Mouse (Mus musculus) urinary bladder, postnatal 14 days (tissue): ENCODE data around the gene Nanos1.

Experiments used
- DNase-seq: peaks from one replicate; pipeline ENCODE4 v3.0.0; 2021; ENCODE audit warnings: low spot score

The Nanos1 gene

GRCm38 (mm10) chr19:60755438-60756191 is at the start of gene Nanos1:
Gene Nanos1, plus strand, starts transcription at chr19:60755987.
- peak; percentile 89 for DNase-seq

DNA sequence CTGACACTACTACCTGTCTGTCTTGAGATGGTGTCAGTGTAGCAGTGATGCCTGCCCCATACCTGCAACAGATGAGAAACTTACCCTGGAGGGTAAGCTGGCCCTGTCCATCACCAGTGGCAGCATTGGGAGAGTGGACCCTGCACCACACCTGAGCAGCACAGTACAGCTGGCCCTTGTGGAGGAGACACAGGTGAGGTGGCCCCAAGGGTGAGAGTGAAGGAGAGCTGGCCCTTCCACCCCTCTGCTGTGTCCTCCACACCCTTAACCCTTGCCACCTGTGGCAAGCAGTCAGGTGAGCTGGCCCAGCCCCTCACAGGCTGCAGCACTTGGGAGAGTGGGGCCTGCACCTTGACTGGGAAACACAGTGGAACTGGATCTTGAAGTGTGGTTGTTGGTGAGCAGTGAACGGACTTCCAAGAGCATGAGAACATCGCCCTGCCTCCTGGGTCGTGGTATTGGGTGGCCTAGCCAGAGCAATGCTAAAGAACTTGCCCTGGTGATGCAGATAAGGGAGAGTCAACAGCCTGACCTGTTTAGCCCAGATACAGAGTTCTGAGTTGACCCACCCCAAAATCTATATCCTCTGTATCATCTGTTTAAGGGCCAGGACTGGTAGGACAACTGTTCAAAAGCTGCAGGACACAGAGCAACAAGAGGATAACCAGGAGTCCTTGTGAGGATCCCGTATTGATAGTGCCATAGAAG is 46.4 kb upstream of the Nanos1 start:
- no peak for DNase-seq

- no peak for DNase-seq
Observed at GRCm38 (mm10) chr19:60710196-60710595, 45.6 kb upstream of the Nanos1 start.

DNA sequence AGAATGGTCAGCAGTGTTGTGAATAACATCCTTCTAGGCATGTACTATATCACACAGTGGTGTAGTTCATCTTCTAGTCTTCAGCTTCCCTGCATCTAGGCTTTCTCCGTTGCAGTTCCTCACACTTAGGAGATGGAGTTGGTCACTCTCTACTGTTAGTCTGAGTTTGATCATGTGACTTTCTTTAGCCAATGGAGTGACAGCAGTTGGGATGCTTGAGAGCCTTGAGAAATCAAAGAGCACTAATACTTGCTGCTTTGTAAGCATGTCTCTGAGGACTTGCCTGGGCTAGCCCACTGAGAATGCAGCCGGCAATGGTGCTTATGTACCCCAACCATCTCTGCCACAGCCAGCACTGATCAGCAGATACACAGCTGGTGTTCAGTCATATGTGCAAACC is 43.2 kb upstream of the Nanos1 start:
- no peak for DNase-seq

DNA sequence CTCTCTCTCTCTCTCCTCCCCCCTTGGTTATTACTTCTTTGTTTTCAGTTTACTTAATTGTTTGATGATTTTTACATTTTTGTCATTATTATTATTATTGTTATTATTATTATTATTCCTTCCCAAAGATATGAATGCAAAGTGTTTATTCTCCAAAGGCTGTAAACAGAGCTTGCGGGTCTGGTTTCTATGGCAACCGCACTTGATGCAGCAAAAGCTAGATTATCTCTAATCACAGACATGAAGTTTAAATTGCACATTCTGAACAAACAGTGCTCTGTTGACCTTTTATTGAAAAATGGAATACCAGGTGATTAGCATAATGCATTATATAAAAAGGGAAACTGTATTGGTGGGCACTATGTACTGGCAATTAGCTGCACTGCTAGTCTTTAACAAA is 39.4 kb upstream of the Nanos1 start:
- no peak for DNase-seq

DNA sequence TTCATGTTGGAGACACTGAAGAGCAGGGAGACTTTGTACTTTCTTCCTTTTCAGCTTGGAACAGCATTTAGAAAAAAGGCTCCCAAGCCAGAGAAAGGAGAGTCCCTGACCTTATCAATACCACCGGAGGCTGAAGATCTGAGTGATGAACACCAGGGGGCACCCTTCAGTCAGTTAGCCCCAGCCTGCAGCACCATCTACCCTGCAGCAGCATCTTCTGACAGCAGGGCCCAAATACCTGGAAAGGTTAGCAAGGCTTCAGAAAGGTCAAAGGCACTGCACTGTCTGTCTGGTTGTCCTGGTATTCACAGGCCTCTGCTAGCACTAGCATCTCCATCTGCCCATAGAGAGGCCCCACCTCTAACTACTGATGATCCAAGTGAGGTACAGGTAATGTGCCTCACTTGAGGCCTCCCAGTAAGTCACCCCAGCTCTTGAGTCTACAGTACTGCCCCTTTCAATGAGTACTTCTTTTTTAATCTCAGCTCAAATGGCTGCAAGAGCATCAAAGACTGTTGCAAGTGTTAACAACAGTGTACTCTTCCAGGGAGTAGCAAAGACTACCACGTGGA is 25.4 kb upstream of the Nanos1 start:
- DNase-seq = peak; percentile 18

GRCm38 (mm10) chr19:60731299-60731698 is 24.5 kb upstream of the Nanos1 start:
- no peak for DNase-seq

GRCm38 (mm10) chr19:60731966-60732365 is 23.8 kb upstream of the Nanos1 start:
- DNase-seq = no peak

- DNase-seq = no peak
Observed at GRCm38 (mm10) chr19:60740560-60740959, 15.2 kb upstream of the Nanos1 start.

- DNase-seq = no peak
Observed at GRCm38 (mm10) chr19:60743767-60744547, 11.8 kb upstream of the Nanos1 start.

DNA sequence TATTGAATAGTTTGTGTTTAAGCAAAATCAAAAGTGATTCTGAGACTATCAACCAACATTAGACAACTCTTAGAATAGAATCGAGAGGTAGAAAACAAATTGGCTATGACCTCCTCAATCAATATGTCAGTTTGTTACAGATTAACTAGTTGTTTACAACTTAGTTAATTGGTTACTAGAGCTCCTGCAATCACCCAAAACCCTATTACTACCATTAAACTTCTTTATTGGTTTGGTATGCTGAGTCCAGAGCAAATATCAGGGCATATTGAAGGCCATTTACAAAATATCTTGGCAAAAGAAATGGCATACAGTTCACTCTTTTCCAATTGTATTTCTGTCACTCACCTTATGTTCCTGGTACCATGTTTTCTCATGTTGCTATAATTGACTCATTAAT is 8.0 kb upstream of the Nanos1 start:
- no peak for DNase-seq

GRCm38 (mm10) chr19:60756192-60757098 is 658 bp downstream of the Nanos1 start:
- peak; percentile 43 for DNase-seq

DNA sequence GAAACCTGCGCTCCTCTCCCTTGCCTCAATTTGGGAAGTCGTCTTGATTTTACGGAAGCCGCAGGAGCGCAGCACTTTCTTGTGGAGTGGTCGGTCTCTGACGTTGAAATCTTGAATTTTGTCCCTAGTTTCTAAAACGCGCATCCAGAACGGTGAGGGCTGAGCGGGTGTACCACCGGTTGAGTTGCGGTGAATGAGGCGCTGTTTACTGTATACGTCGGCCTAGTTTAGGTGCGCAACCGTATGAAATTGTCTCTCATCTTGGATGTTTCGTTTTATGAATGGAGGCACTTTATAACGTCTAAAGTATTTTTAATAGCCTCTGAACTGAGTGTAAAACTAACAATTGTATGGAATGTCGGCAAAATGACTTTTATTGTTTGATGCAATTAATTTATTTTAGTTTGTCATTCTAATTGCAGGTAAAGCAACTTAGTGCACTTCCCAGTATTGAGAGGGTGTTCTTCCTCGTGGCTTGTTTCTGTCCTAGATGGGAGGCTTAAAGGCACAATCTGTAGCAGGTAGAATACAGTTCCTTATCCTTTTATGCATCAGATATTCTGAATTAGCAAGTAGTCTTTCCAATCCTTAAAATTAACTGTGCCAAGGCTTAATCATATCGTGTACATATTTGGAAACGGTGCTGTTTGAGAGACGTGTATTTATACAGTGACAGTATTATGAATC is 1.5 kb downstream of the Nanos1 start:
- no peak for DNase-seq

DNA sequence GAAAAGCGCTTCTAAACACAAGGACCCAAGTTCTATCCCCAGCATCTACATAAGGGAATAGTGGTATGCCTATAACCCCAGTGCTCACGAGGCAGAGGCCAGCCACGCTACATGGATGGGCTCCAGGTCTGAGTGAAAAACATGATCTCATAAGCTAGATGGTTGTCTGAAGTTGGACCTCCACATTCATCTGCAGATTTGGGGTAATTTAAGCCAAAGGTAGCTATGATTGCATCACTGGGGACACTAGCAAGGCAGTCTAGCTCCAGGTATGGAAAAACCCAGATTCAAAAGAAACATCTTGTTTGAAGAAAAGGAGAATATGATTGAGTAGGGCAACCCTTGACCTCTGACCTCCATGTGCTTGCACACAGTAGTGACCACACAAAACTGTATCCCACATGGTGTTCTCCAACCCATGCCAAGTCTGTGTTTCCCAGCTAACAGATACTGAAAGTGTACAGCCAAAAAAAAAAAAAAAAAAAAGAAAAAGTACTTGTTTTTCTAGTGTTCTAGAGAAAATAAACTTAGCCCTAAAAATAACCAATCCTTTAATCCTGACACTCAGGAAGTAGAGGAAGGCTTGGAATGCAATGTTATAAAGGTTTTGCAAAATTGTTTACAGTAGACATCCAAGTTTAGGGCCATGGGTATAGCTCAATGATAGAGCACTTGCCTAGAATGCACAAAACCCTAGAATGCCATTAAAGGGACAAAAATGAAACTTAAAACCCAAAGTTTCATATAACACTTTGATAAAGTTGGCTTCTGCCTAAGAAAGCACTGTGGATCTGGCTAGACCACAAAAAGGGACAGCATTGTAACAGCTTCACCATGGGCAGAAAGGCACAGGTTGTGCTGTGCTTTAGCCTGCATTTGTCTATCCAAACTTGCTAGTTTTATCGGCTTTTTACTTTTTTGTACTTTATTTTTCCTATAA is 3.4 kb downstream of the Nanos1 start:
- DNase-seq = no peak

DNA sequence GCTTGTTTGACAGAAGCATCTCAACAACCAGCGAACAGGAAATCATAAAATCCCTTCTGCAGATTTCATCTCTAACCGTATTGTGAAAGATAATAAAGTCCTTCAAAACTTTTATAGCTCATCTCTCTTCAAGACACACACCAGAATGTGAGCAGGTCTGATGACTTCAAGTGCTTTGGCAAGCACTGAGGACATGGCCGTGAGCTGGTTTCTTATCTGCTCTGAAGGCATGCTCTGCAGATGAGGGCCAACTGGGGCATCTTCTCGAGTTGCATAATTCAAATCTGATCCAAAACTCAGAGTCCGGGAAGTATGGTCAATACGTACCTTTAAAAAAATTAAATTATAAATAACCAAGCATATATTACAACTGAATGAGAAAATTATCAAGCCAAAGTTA is 17.6 kb downstream of the Nanos1 start:
- DNase-seq = no peak

GRCm38 (mm10) chr19:60782034-60782433 is 26.2 kb downstream of the Nanos1 start:
- DNase-seq = no peak

DNA sequence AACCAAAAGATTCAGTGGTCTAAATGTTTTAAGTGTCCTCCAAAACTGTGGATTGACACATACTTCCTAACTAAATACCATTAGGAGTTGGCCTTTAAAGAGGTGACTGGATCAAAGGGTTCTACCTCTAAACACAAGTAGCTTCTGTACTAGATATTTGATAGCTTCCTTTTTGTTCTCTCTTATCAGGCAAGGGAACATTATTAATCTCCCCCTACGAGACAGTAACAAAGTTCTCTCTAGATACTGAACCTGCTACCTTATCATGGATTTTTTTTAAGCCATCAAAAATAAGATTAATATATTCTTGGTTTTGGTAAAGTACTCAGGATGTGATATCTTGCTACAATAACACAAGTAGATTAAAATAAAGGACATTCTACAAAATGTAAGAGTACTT is 28.9 kb downstream of the Nanos1 start:
- no peak for DNase-seq

GRCm38 (mm10) chr19:60787465-60788150 is 31.8 kb downstream of the Nanos1 start:
- DNase-seq = no peak
